Mouse (Mus musculus) ovary, postnatal 36 days (tissue): Measurements from ENCODE around the gene Ptp4a2.

Experiments used
- DNase-seq: peaks from one replicate; pipeline ENCODE4 v3.0.0; 2022; ENCODE audit warnings: low spot score, mixed read lengths

Ptp4a2 gene

DNA sequence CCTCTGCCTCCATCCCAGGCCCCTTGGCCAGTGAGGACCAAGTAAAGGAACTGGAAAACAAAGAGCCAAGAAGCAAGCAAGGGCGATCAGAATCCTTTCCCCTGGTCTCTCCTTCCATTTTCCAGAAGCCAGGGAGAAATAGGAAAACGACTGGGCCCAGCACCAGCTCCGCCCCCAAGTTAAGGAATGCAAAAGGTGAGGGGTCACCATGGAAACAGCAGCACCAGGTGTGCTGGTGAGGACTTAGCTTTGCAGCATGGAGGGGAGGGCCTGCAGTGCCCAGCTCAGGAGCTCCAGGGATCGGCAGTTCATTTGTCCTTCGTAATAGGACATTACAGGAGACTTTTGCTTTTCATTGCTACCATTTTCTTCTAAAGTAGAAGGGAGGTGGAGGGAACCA lies 13.0 kb upstream of the Ptp4a2 start:
- no peak for DNase-seq

- DNase-seq: no peak
Measured at GRCm38 (mm10) chr4:129803368-129803767, 7.7 kb upstream of the Ptp4a2 start.

GRCm38 (mm10) chr4:129805059-129805458 lies 6.0 kb upstream of the Ptp4a2 start:
- no peak for DNase-seq

DNA sequence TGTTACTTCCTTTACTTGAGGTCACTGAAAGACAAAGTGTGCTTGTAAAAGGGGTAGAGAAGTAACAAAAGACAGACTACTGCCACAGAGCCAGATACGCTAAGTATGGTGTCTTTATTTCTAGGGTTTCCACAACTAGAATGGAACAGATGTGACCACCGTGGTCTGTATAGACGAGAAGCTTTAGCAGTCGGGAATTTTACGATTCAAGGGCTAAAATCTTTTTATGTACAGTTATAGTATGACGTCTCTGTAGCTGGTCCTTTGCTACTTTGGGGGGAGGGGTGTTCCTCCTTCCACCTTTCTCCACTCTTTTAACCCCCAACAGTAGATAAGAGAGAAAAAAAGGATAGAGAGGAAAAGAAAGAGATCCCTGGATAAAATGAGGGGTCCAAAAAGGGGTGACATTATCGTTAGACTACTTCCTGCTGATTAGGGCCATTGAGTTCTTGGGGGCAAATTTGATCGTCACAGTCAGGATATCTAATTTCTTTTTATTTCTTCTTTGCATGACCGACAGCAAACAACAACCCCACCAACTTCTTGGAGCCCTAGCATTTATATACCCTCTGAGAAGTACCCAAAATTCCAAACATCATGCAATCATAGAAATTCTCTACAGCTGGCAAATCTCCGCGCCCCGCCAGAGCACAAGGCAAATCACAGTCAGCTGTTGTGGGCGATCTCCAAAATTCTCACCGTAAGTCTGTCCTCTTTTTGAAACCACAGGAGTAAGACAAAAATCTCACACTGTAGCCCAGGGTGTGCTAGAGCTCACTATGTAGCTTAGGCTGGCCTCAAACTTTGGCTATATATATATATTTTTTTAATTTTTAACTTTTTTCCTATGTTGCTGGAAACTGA lies 818 bp downstream of the Ptp4a2 start:
- no peak for DNase-seq

- DNase-seq: no peak
Measured at GRCm38 (mm10) chr4:129817591-129817990, 6.6 kb downstream of the Ptp4a2 start.

- DNase-seq: peak; percentile 48
Measured at GRCm38 (mm10) chr4:129818506-129819195, 7.6 kb downstream of the Ptp4a2 start.

GRCm38 (mm10) chr4:129819712-129820336 lies 8.8 kb downstream of the Ptp4a2 start:
- peak; percentile 98 for DNase-seq

DNA sequence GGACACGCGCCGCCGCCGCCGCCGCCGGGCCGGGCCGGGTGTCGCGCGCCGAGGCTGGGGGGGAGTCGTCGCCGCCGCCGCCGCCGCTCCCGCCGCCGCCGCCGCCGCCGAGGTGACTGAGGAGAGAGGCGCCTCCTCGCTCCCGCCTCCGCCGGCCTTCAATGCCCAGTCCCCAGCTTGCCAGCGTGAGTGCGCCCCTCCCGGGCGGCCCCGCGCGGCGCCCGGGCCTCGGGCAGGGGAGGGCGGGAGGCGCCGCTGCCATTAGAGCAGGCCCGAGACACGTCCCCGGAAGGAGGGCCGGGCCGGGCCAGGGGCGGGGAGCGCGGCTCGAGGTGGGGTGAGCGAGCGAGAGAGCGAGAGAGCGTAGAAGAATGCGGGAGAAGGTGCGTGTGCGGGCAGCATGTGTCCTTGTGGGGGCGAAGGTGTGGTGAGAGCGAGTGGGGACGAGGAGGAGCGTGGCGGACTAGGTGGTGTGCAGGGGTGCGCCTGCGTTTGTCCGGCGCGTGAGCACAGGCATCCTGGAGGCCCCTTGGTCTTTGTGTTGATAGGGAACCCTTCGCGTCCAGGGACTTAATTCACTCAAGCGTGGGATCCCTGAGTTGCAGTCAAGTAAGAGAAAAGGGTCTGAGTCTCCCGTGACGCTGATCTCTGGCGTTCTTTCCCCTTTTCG lies 9.5 kb downstream of the Ptp4a2 start:
- DNase-seq: peak; percentile 84

GRCm38 (mm10) chr4:129821087-129821616 lies 10.1 kb downstream of the Ptp4a2 start:
- DNase-seq: no peak

DNA sequence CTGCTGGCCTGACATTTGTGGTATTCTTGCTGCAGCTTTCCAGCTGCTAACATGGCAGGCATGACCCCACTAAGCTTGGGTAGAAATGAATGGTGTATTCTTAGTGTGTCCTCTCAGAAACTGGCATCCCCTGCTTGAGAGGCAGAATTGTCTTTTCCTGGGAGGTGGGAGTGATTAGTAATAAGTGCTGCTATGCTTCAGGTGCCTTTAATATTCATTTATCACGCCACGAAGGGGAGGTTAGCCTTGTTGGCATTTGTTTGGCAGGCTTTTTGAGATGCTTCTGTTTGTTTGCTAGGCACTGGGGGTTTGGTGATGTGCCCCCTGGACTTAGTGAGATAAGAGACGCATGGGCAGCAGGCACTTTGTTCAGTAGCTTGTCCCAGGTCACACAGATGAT lies 11.3 kb downstream of the Ptp4a2 start:
- DNase-seq: no peak

- DNase-seq: no peak
Measured at GRCm38 (mm10) chr4:129823216-129823810, 12.3 kb downstream of the Ptp4a2 start.

GRCm38 (mm10) chr4:129827611-129828010 lies 16.6 kb downstream of the Ptp4a2 start:
- DNase-seq: no peak

DNA sequence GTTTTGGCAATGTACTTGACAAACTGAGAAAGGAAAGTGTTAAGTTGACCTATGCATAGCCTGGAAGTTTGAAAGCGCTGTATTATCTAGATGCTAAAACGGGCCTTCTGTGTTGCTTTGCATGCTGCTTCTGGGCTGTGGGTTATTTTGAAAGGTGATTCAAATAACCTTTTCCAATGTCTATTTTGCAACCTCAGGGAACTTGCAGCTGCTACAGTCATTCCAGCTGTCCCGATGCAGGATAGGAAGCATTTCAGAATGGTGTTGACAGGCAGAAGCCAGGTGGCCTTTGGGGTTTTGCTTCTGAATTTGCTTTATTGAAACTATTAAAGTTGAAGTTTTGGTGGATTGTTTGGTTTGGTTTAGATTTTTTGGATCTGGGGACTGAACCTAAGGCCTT lies 17.1 kb downstream of the Ptp4a2 start:
- DNase-seq: no peak

DNA sequence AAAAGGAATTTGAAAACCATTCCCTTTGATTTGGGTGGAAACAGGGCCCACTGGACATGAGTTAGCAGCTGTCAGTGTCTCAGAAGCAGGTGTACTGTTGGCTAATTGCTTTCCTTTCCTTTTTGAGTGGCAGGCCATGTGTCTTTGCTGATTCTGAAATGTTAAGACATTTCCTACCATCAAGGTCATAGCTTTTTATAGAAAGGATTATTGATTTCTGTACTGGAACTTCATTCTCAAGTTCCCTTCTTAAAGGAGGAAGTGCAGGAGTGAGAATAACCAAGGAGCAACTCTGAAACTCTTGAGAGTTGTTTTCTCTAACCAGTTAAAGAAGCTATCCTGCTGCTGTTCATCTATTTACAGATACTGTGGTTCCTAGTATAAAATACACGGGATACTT lies 18.8 kb downstream of the Ptp4a2 start:
- no peak for DNase-seq

GRCm38 (mm10) chr4:129830343-129830944 lies 19.4 kb downstream of the Ptp4a2 start:
- no peak for DNase-seq

DNA sequence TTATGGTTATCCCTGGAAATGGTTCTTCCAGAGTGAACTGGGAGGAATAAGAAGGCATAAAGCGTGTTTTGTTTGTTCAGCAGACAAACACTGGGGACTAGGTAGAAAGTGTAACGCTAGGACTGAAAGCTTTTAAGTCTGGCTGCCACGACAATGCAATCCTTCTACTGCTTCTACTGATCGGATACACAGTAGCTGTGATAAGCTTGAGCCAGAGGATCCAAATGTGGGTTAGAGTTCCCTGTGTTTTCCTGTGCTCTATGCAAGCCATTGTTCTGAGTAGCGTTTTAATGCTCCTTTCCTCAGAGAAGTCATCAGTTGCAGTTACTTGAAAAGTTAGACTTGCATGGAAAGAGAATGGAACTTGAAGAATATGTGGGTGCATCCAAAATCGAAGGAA lies 23.6 kb downstream of the Ptp4a2 start:
- DNase-seq: no peak

DNA sequence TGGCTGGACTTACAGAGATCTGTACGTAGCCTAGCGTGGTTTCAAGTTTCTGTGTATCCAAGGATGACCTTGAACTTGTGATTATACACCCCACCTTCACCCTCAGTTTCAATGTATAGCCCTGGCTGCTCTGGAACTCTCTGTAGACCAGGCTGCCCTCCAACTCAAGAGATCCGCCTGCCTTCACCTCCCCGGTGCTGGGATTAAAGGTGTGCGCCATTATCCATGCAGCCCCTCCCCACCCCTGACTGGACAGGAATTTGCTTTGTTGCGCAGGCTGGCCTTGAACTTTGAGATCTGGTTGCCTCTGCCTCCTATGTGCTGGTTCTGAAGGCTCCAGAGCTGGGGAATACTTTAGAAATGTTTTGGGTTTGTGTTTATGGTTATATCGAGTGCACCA lies 24.3 kb downstream of the Ptp4a2 start:
- no peak for DNase-seq

GRCm38 (mm10) chr4:129839866-129840555 lies 29.0 kb downstream of the Ptp4a2 start:
- DNase-seq: no peak

- DNase-seq: no peak
Measured at GRCm38 (mm10) chr4:129846823-129847222, 35.8 kb downstream of the Ptp4a2 start.

DNA sequence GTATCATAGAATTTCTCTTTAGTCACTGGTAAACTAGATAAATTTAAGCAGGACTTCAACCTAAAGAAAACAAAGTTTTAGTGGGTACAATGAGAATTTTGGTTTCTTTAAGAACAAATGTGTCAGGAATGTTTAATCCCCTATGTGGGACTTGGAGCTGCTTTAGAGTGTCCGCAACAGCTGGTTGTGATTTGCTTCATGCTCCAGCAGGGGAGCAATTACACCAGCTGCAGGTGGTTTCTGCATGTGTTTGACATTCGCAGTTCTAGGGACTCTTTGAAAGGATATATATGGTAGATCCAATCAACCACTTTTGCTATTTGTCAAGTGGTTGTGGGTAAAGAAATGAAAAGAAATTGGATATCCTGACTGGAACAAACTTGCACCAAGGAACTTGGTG lies 39.5 kb downstream of the Ptp4a2 start:
- no peak for DNase-seq

GRCm38 (mm10) chr4:129851861-129852260 lies 40.8 kb downstream of the Ptp4a2 start:
- DNase-seq: no peak
